In genomic region chr1:59162309-59163024, GRCm38 (mm10) we compare ENCODE assay signal across 15 mouse cellular contexts. TPM values are rescaled to one million over a fixed set of nuclear protein-coding genes. Genes with fewer than 3 reads are reported as not detected.
DNase-seq lines count a peak whose midpoint lies in the region; ATAC-seq and TF ChIP-seq lines count a peak whose summit lies in the region.
"Had no signal": no experiment of that assay in that cellular context is flagged by ENCODE, and none has a peak within 500 bp of the region (broad histone marks: within the 10 kb centered on the region; RNA-seq: fewer than 3 reads in every experiment).

No protein-coding gene starts in this region.

- 11% methylated on average over 8 of the region's 8 CpGs for WGBS in cerebellum, adult 2 months
- WGBS in midbrain, embryonic 11.5 days = 32% methylated on average over 8 of the region's 8 CpGs
- 35% methylated on average over 8 of the region's 8 CpGs for WGBS in midbrain, embryonic 13.5 days
- 34% methylated on average over 8 of the region's 8 CpGs for WGBS in olfactory bulb, adult 2 months
- WGBS in hindbrain, embryonic 10.5 days = 42% methylated on average over 8 of the region's 8 CpGs

- no peak for TF ChIP-seq POLR2A in cerebellum, adult 2 months (IDR thresholded peaks at IDR 0.05; ENCODE audit: borderline replicate concordance, insufficient read depth, low read length)
- TF ChIP-seq POLR2A in olfactory bulb, adult 2 months (IDR thresholded peaks at IDR 0.05; ENCODE audit: insufficient read depth, low read depth, low read length) = no peak

- H3K4me3 ChIP-seq in cerebellum, adult 2 months (replicated peaks; ENCODE audit: insufficient read depth, low read depth, low read length) = no peak overlapping the region
- H3K4me3 ChIP-seq in midbrain, embryonic 11.5 days (ENCODE audit: low read depth, low read length) = no peak overlapping the region
- H3K4me3 ChIP-seq in midbrain, embryonic 13.5 days (replicated peaks) = no peak overlapping the region
- H3K4me3 ChIP-seq in olfactory bulb, adult 2 months (ENCODE audit: insufficient read depth, low read depth, low read length) = no peak overlapping the region
- H3K4me3 ChIP-seq in hindbrain, embryonic 10.5 days = no peak overlapping the region
- H3K4me3 ChIP-seq: heart, embryonic 10.5 days; neural tube, embryonic 13.5 days had no signal

- no peak overlapping the region for H3K4me2 ChIP-seq in midbrain, embryonic 11.5 days
- H3K4me2 ChIP-seq in midbrain, embryonic 13.5 days (replicated peaks) = no peak overlapping the region
- H3K4me2 ChIP-seq: neural tube, embryonic 13.5 days had no signal

- DNase-seq in cerebellum, adult 2 months = peak; percentile 47 to 65
- DNase-seq in cerebellum, postnatal 4 days (ENCODE audit: low spot score in 2 of 2) = no peak
- peak; percentile 83 for DNase-seq in midbrain, embryonic 11.5 days (ENCODE audit: low spot score, missing footprints)
- DNase-seq in cerebellum, postnatal 36 days = peak; percentile 33 to 38
- DNase-seq in spleen, postnatal 36 days (ENCODE audit: low spot score in 2 of 2) = no peak
- no peak for DNase-seq in hindbrain, embryonic 10.5 days (ENCODE audit: low spot score)
- DNase-seq: adrenal gland, postnatal 10 days; gastrocnemius, postnatal 25 days; lung, adult 2 months had no signal

- no peak overlapping the region for H3K27ac ChIP-seq in cerebellum, adult 2 months (ENCODE audit: insufficient read depth, low read length)
- no peak overlapping the region for H3K27ac ChIP-seq in midbrain, embryonic 11.5 days (ENCODE audit: low read depth, low read length)
- H3K27ac ChIP-seq in midbrain, embryonic 13.5 days = no peak overlapping the region
- H3K27ac ChIP-seq in olfactory bulb, adult 2 months (ENCODE audit: insufficient read depth, low read depth, low read length) = peak overlapping the region; percentile 32; the same call in 1 of the 2 replicates
- H3K27ac ChIP-seq in hindbrain, embryonic 10.5 days = no peak overlapping the region
- H3K27ac ChIP-seq: heart, embryonic 10.5 days; macrophage; neural tube, embryonic 13.5 days had no signal

- H3K4me1 ChIP-seq in cerebellum, adult 2 months (ENCODE audit: control insufficient read depth, insufficient read depth, low read length) = peaks cover 48% of the 10 kb centered on the region
- H3K4me1 ChIP-seq in midbrain, embryonic 11.5 days (ENCODE audit: control insufficient read depth, insufficient read depth, low read length) = peaks cover 4% of the 10 kb centered on the region
- H3K4me1 ChIP-seq in midbrain, embryonic 13.5 days (replicated peaks) = peaks cover 10% of the 10 kb centered on the region; the same call in 1 of the 2 replicates
- H3K4me1 ChIP-seq in olfactory bulb, adult 2 months (ENCODE audit: control insufficient read depth, insufficient read depth, low read length) = peaks cover 11% of the 10 kb centered on the region
- H3K4me1 ChIP-seq in hindbrain, embryonic 10.5 days (replicated peaks) = 0 out of 2 replicates have a peak, but pooled peaks cover 7% of the 10 kb centered on the region
- H3K4me1 ChIP-seq: heart, embryonic 10.5 days; neural tube, embryonic 13.5 days had no signal

- TF ChIP-seq CTCF in cerebellum, adult 2 months (IDR thresholded peaks at IDR 0.05; ENCODE audit: borderline replicate concordance, insufficient read depth, low read depth, low read length) = no peak
- no peak for TF ChIP-seq CTCF in olfactory bulb, adult 2 months (IDR thresholded peaks at IDR 0.05; ENCODE audit: insufficient read depth, low read depth, low read length)

- H3K27me3 ChIP-seq in cerebellum, adult 2 months (ENCODE audit: control insufficient read depth, insufficient read depth, low read length) = no peaks in the 10 kb centered on the region
- H3K27me3 ChIP-seq in midbrain, embryonic 11.5 days (ENCODE audit: control insufficient read depth, insufficient read depth, low read length) = no peaks in the 10 kb centered on the region
- no peaks in the 10 kb centered on the region for H3K27me3 ChIP-seq in midbrain, embryonic 13.5 days
- H3K27me3 ChIP-seq in hindbrain, embryonic 10.5 days (ENCODE audit: insufficient read depth, poor library complexity, severe bottlenecking) = no peaks in the 10 kb centered on the region
- H3K27me3 ChIP-seq: neural tube, embryonic 13.5 days had no signal

- H3K36me3 ChIP-seq in midbrain, embryonic 11.5 days (ENCODE audit: control insufficient read depth, insufficient read depth, low read length) = no peaks in the 10 kb centered on the region; the same call in 1 of the 2 replicates
- peaks cover 27% of the 10 kb centered on the region for H3K36me3 ChIP-seq in midbrain, embryonic 13.5 days
- peaks cover 44% of the 10 kb centered on the region for H3K36me3 ChIP-seq in hindbrain, embryonic 10.5 days

- no peaks in the 10 kb centered on the region for H3K9me3 ChIP-seq in midbrain, embryonic 11.5 days (ENCODE audit: control insufficient read depth, low read length)
- no peaks in the 10 kb centered on the region for H3K9me3 ChIP-seq in midbrain, embryonic 13.5 days
- no peaks in the 10 kb centered on the region for H3K9me3 ChIP-seq in hindbrain, embryonic 10.5 days
- H3K9me3 ChIP-seq: heart, embryonic 10.5 days; neural tube, embryonic 13.5 days had no signal

- H3K9ac ChIP-seq in midbrain, embryonic 11.5 days (ENCODE audit: low read length) = no peak overlapping the region
- no peak overlapping the region for H3K9ac ChIP-seq in midbrain, embryonic 13.5 days (replicated peaks)
- H3K9ac ChIP-seq: neural tube, embryonic 13.5 days had no signal

- ATAC-seq in midbrain, embryonic 11.5 days (ENCODE audit: low FRiP score) = no peak
- no peak for ATAC-seq in midbrain, embryonic 13.5 days
- ATAC-seq: forebrain, embryonic 14.5 days had no signal

RNA-seq across cellular contexts. Expression of gene Mpp4, which starts 0.7 kb away (rescaled TPM):
- polyA plus RNA-seq in cerebellum, adult 2 months (2012; rRNA removed) = 12.0 and 12.9 TPM in 2 replicates
- polyA plus RNA-seq in midbrain, embryonic 11.5 days (2014; fragmentation: Nextera tagmentation; extraction: Ambion mirVana) = 0.20 and 0.32 TPM in 2 replicates
- polyA plus RNA-seq in midbrain, embryonic 13.5 days (2015; fragmentation: Nextera tagmentation; extraction: Ambion mirVana) = 0.46 and 0.59 TPM in 2 replicates
- not detected in 2 replicates for polyA plus RNA-seq in olfactory bulb, adult 2 months (2012; ENCODE audit: insufficient read depth, insufficient read length, low replicate concordance, missing spikeins)
- polyA plus RNA-seq in hindbrain, embryonic 10.5 days (2016; fragmentation: Nextera tagmentation; extraction: Ambion mirVana) = 0.22 and 0.51 TPM in 2 replicates

RNA-seq across cellular contexts. Expression of gene Tmem237, which starts 42.3 kb away (rescaled TPM):
- 22.2 and 27.0 TPM in 2 replicates for polyA plus RNA-seq in cerebellum, adult 2 months (2012; rRNA removed)
- polyA plus RNA-seq in midbrain, embryonic 11.5 days (2014; fragmentation: Nextera tagmentation; extraction: Ambion mirVana) = 59.4 and 59.6 TPM in 2 replicates
- polyA plus RNA-seq in midbrain, embryonic 13.5 days (2015; fragmentation: Nextera tagmentation; extraction: Ambion mirVana) = 46.6 and 47.9 TPM in 2 replicates
- polyA plus RNA-seq in olfactory bulb, adult 2 months (2012; ENCODE audit: insufficient read depth, insufficient read length, low replicate concordance, missing spikeins) = not detected in 2 replicates
- polyA plus RNA-seq in hindbrain, embryonic 10.5 days (2016; fragmentation: Nextera tagmentation; extraction: Ambion mirVana) = 40.1 and 46.5 TPM in 2 replicates

Comparison
In these comparisons a context has a peak if more than half of its experiments do, and no peak if none do; other contexts are left out.
1. DNase-seq: peak in cerebellum, adult 2 months (2 of 2), midbrain, embryonic 11.5 days (single experiment) and cerebellum, postnatal 36 days (2 of 2); none in cerebellum, postnatal 4 days (0 of 2), spleen, postnatal 36 days (0 of 2) and hindbrain, embryonic 10.5 days (single experiment).
2. RNA of gene Tmem237, which starts 42.3 kb away (polyA plus RNA-seq): 59.4 to 59.6 TPM in midbrain, embryonic 11.5 days, 46.6 to 47.9 TPM in midbrain, embryonic 13.5 days, 40.1 to 46.5 TPM in hindbrain, embryonic 10.5 days and 22.2 to 27.0 TPM in cerebellum, adult 2 months; not detected in olfactory bulb, adult 2 months; every median in the first group is over 10 times any median in the second.